Mouse (Mus musculus) myocyte (in vitro differentiated cells): ENCODE data around the gene Camta1.

ENCODE experiments used
- CEBPB ChIP-seq: IDR thresholded peaks from 2 replicates; pipeline ENCODE4 v1.6.1; 2011; ENCODE audit warnings: mild to moderate bottlenecking, moderate library complexity; ENCODE audit not compliant: poor library complexity, insufficient read depth, severe bottlenecking
- E2F4 ChIP-seq: IDR thresholded peaks from one replicate; pipeline ENCODE4 v1.6.1; 2011; ENCODE audit warnings: mild to moderate bottlenecking, control low read depth, moderate library complexity; ENCODE audit not compliant: insufficient read depth
- MAX ChIP-seq: IDR thresholded peaks from one replicate; pipeline ENCODE4 v1.6.1; 2011; ENCODE audit warnings: low read depth, mild to moderate bottlenecking, control low read depth
- MYOD1 ChIP-seq, 3 experiments: IDR thresholded peaks; one replicate each; pipeline ENCODE4 v1.6.1; 2011; ENCODE audit warnings: control low read depth in 2 of 3, low read depth in 2 of 3, mild to moderate bottlenecking in 2 of 3, moderate library complexity in 1 of 3; ENCODE audit not compliant: insufficient read length in 2 of 3, control insufficient read depth in 1 of 3
- POLR2A ChIP-seq: IDR thresholded peaks from one replicate; pipeline ENCODE4 v1.6.1; 2011; ENCODE audit warnings: low read depth, mild to moderate bottlenecking, control low read depth, moderate library complexity; ENCODE audit not compliant: insufficient read length
- POLR2AphosphoS2 ChIP-seq: IDR thresholded peaks from one replicate; pipeline ENCODE4 v1.6.1; 2011; ENCODE audit warnings: low read depth, control low read depth; ENCODE audit not compliant: insufficient read length
- REST ChIP-seq: IDR thresholded peaks from one replicate; pipeline ENCODE4 v1.6.1; 2011; ENCODE audit warnings: mild to moderate bottlenecking, control low read depth, moderate library complexity; ENCODE audit not compliant: insufficient read depth, insufficient read length
- TCF12 ChIP-seq: IDR thresholded peaks from one replicate; pipeline ENCODE4 v1.6.1; 2011; ENCODE audit warnings: mild to moderate bottlenecking, control low read depth; ENCODE audit not compliant: poor library complexity, insufficient read depth, severe bottlenecking
- TCF3 ChIP-seq: IDR thresholded peaks from one replicate; pipeline ENCODE4 v1.6.1; 2011; ENCODE audit warnings: low read depth, control low read depth; ENCODE audit not compliant: insufficient read length
- USF1 ChIP-seq: IDR thresholded peaks from one replicate; pipeline ENCODE4 v1.6.1; 2011; ENCODE audit warnings: low read depth, mild to moderate bottlenecking, control low read depth, moderate library complexity

DNA sequence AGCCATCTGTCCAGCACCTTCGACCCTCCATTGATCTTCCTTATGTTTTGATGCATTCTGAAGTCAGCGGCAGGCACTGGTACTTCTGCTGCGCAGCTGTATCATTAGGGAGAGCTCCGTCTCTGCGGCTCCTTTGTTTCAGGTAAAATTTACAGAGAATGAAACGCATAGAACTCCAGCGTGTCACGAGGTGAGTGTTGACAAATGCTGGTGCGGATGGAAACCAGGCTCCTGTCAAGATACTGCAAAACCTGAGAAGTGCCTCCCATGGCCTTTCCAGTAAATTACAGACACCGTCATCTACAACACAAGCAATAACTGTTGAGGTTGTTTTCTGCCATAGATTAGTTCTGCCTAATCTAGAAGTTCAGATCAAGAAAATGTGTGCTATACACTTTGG, 328.2 kb downstream of the Camta1 start:
- no peak for TF ChIP-seq MYOD1 (IDR thresholded peaks at IDR 0.05; ENCODE audit: control insufficient read depth in 1 of 3, insufficient read length in 2 of 3, low read depth in 2 of 3)
- TF ChIP-seq POLR2A = no peak
- TF ChIP-seq REST = no peak
- no peak for TF ChIP-seq TCF12
- TF ChIP-seq MAX = no peak
- TF ChIP-seq USF1 = no peak
- TF ChIP-seq E2F4 = no peak
- no peak for TF ChIP-seq POLR2AphosphoS2
- no peak for TF ChIP-seq CEBPB
- TF ChIP-seq TCF3 = no peak
